ENCODE assay signal across 13 mouse cellular contexts in genomic region chr9:7929552-7929951, GRCm38 (mm10). TPM values are rescaled to one million over a fixed set of nuclear protein-coding genes. Genes with fewer than 3 reads are reported as not detected.
DNase-seq lines count a peak whose midpoint lies in the region; ATAC-seq and TF ChIP-seq lines count a peak whose summit lies in the region.
"Had no signal": no experiment of that assay in that cellular context is flagged by ENCODE, and none has a peak within 500 bp of the region (broad histone marks: within the 10 kb centered on the region; RNA-seq: fewer than 3 reads in every experiment).

No protein-coding gene starts in this region.

- H3K27ac ChIP-seq in heart, embryonic 13.5 days (replicated peaks), result peak overlapping the region; percentile 45; the same call in 1 of the 2 replicates
- H3K27ac ChIP-seq in heart, embryonic 10.5 days, result no peak overlapping the region
- no peak overlapping the region for H3K27ac ChIP-seq in embryonic facial prominence, embryonic 15.5 days (replicated peaks)
- H3K27ac ChIP-seq: liver, embryonic 12.5 days; stomach, embryonic 15.5 days had no signal

- H3K4me3 ChIP-seq in heart, embryonic 13.5 days, result no peak overlapping the region
- no peak overlapping the region for H3K4me3 ChIP-seq in heart, embryonic 10.5 days
- no peak overlapping the region for H3K4me3 ChIP-seq in embryonic facial prominence, embryonic 15.5 days (replicated peaks)
- H3K4me3 ChIP-seq in lung, adult 2 months (replicated peaks; ENCODE audit: extremely low read depth, low read depth, low read length), result no peak overlapping the region
- H3K4me3 ChIP-seq: liver, embryonic 12.5 days; stomach, embryonic 15.5 days had no signal

- no peak for DNase-seq in heart, embryonic 10.5 days (ENCODE audit: low spot score)
- DNase-seq in adipocyte (ENCODE audit: low spot score) (peak; percentile 28), MN1 (ENCODE audit: low spot score) (no peak)
- peak; percentile 14 for DNase-seq in lung, adult 2 months
- no peak for DNase-seq in urinary bladder, postnatal 25 days (ENCODE audit: low spot score)
- DNase-seq: embryo, embryonic 11 days; layer of hippocampus, postnatal 36 days; retina, postnatal 1 day had no signal

- H3K4me2 ChIP-seq in heart, embryonic 13.5 days, result no peak overlapping the region
- no peak overlapping the region for H3K4me2 ChIP-seq in embryonic facial prominence, embryonic 15.5 days (replicated peaks)
- H3K4me2 ChIP-seq: liver, embryonic 12.5 days; stomach, embryonic 15.5 days had no signal

- TF ChIP-seq POLR2A in lung, adult 2 months (IDR thresholded peaks at IDR 0.05; ENCODE audit: borderline replicate concordance, extremely low read depth, low read depth, low read length), result no peak

- peaks cover 15% of the 10 kb centered on the region for H3K9me3 ChIP-seq in heart, embryonic 13.5 days
- peaks cover 10% of the 10 kb centered on the region; the same call in 1 of the 2 replicates for H3K9me3 ChIP-seq in heart, embryonic 10.5 days
- H3K9me3 ChIP-seq in embryonic facial prominence, embryonic 15.5 days (replicated peaks), result peaks cover 14% of the 10 kb centered on the region
- H3K9me3 ChIP-seq: liver, embryonic 12.5 days had no signal

- H3K27me3 ChIP-seq in heart, embryonic 13.5 days (replicated peaks), result no peaks in the 10 kb centered on the region
- H3K27me3 ChIP-seq in heart, embryonic 10.5 days (ENCODE audit: insufficient read depth, poor library complexity, severe bottlenecking), result no peaks in the 10 kb centered on the region
- no peaks in the 10 kb centered on the region for H3K27me3 ChIP-seq in embryonic facial prominence, embryonic 15.5 days
- H3K27me3 ChIP-seq: liver, embryonic 12.5 days; stomach, embryonic 15.5 days had no signal

- H3K9ac ChIP-seq in heart, embryonic 13.5 days, result no peak overlapping the region
- no peak overlapping the region for H3K9ac ChIP-seq in embryonic facial prominence, embryonic 15.5 days
- H3K9ac ChIP-seq: liver, embryonic 12.5 days; stomach, embryonic 15.5 days had no signal

- H3K36me3 ChIP-seq in heart, embryonic 13.5 days, result peaks cover 78% of the 10 kb centered on the region
- peaks cover 78% of the 10 kb centered on the region for H3K36me3 ChIP-seq in heart, embryonic 10.5 days
- H3K36me3 ChIP-seq in embryonic facial prominence, embryonic 15.5 days, result peaks cover 63% of the 10 kb centered on the region

- peaks cover 10% of the 10 kb centered on the region for H3K4me1 ChIP-seq in heart, embryonic 13.5 days
- no peaks in the 10 kb centered on the region for H3K4me1 ChIP-seq in heart, embryonic 10.5 days
- H3K4me1 ChIP-seq in embryonic facial prominence, embryonic 15.5 days, result no peaks in the 10 kb centered on the region
- peaks cover 2% of the 10 kb centered on the region; the same call in 1 of the 2 replicates for H3K4me1 ChIP-seq in lung, adult 2 months (ENCODE audit: control insufficient read depth, insufficient read depth, low read length)
- H3K4me1 ChIP-seq: liver, embryonic 12.5 days; stomach, embryonic 15.5 days had no signal

- 52% methylated on average over 6 of the region's 6 CpGs for whole genome bisulfite sequencing in heart, embryonic 13.5 days
- WGBS in heart, embryonic 10.5 days, result 82% methylated on average over 6 of the region's 6 CpGs
- 58% methylated on average over 6 of the region's 6 CpGs for WGBS in embryonic facial prominence, embryonic 15.5 days
- 35% methylated on average over 6 of the region's 6 CpGs for WGBS in lung, adult 2 months

- no peak for ATAC-seq in heart, embryonic 13.5 days (ENCODE audit: extremely low read depth, insufficient number of reproducible peaks, low FRiP score, low TSS enrichment)
- peak; percentile 24; the same call in 1 of the 2 replicates for ATAC-seq in embryonic facial prominence, embryonic 15.5 days (ENCODE audit: insufficient number of reproducible peaks, low FRiP score, low TSS enrichment, low read depth)
- ATAC-seq in granulocyte monocyte progenitor cell, adult 5-6 weeks (replicated peaks; ENCODE audit: poor library complexity, severe bottlenecking), result no peak
- ATAC-seq: liver, embryonic 12.5 days had no signal

- no peak for TF ChIP-seq CTCF in lung, adult 2 months (IDR thresholded peaks at IDR 0.05; ENCODE audit: insufficient read depth, low read length)

RNA-seq across cellular contexts. Expression of gene Birc3, which starts 56.6 kb away (rescaled TPM):
- 3.8 and 5.3 TPM in 2 replicates for polyA plus RNA-seq in heart, embryonic 13.5 days (2015; fragmentation: Nextera tagmentation; extraction: Ambion mirVana)
- 4.9 and 5.2 TPM in 2 replicates for polyA plus RNA-seq in heart, embryonic 10.5 days (2016; fragmentation: Nextera tagmentation; extraction: Ambion mirVana)
- polyA plus RNA-seq in embryonic facial prominence, embryonic 15.5 days (2015; fragmentation: Nextera tagmentation; extraction: Ambion mirVana), result 15.2 and 17.0 TPM in 2 replicates
- 18.4 and 25.6 TPM in 2 replicates for polyA plus RNA-seq in lung, adult 2 months (2012; rRNA removed)
- total RNA-seq in granulocyte monocyte progenitor cell, adult 5-6 weeks (2014; fragmentation: Nextera tagmentation), result 21.6 and 34.6 TPM in 2 replicates
- 31.1 and 35.7 TPM in 2 replicates for total RNA-seq in granulocyte monocyte progenitor cell, adult 5-6 weeks (2017)

Comparison
In these comparisons a context has a peak if more than half of its experiments do, and no peak if none do; other contexts are left out.
1. DNase-seq: peak in adipocyte (single experiment) and lung, adult 2 months (single experiment); none in heart, embryonic 10.5 days (single experiment), urinary bladder, postnatal 25 days (single experiment) and MN1 (single experiment).